Mouse (Mus musculus): ENCODE measurements around the gene Nxn. TPM values are rescaled to one million over a fixed set of nuclear protein-coding genes. Genes with fewer than 3 reads are reported as not detected.
A peak's percentile ranks its signal among the peaks of the same experiment; 100 is the strongest.

Gene Nxn
- total and polyA plus RNA-seq, 2 experiments from 2014 or later, result 10.6 to 50.7 TPM

DNA sequence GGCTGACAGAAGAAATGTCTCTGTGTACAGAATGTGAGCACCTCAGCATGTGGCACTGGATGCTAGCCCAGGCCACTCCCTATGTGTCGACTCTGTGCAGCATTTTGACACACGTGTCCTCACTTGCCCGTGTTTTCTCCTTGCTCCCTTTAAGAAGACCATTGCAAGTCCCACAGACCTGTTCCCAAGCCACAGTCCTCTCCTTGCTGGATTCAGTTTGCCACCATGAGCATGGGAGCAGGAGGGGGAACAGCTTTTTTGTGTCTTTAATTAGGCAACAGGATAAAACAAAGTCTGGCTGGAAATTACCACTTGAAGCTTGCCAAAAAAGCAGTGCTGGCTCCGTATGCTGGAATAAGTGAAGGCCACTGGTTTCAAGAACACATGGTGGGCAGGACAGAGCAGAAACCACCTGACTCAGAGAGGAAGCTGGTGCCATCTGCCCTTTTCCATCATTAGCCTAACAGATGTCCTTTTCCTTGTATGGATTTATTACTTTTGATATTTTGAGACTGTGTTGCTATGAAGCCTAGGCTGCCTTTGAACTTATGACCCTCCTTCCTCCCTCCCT, 143.4 kb downstream of the Nxn start:
- no peak for ATAC-seq (ENCODE audit: insufficient read depth, low read depth)
- Histone ChIP-seq H3K4me2 (ENCODE audit: low read depth, low read length) (no peak overlapping the region), H3K9ac (replicated peaks; ENCODE audit: low read depth, low read length) (no peak overlapping the region), H3K4me3 (ENCODE audit: low read depth, low read length) (no peak overlapping the region), H3K9me3 (replicated peaks; ENCODE audit: control insufficient read depth, low read length) (no peaks in the 10 kb centered on the region), H3K36me3 (replicated peaks; ENCODE audit: control insufficient read depth, insufficient read depth, low read length) (peaks cover 16% of the 10 kb centered on the region; the same call in 1 of the 2 replicates), H3K27ac (ENCODE audit: low read depth) (no peak overlapping the region), H3K27me3 (ENCODE audit: control insufficient read depth, insufficient read depth, low read length) (no peaks in the 10 kb centered on the region), H3K4me1 (ENCODE audit: control insufficient read depth, insufficient read depth) (no peaks in the 10 kb centered on the region)
- no peak for DNase-seq (ENCODE audit: low spot score)
- 67% methylated on average over 4 of the region's 4 CpGs for WGBS
- TF ChIP-seq EP300 (IDR thresholded peaks at IDR 0.05; ENCODE audit: low read depth), result no peak
- no peak for TF ChIP-seq CTCF (IDR thresholded peaks at IDR 0.05; ENCODE audit: low read depth)

DNA sequence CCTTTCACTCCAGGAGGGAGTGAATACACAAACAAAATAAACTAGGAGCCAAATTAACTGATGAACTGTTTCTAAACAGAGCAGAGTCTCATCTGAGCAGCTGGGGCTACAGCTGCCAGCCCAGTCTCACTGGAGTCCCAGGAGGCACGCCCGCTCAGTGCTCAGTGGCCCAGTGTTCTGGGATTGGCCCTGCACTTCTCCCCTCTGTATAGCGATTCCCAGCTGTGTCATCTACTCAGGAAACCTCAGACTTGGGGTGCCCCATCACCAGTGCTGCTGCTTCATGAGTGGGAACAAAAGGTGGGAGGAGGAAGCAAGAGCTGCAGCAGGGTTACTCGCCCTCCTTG, 145.0 kb downstream of the Nxn start:
- no peak for DNase-seq (ENCODE audit: low spot score)
- Histone ChIP-seq H3K4me3 (ENCODE audit: low read depth, low read length) (no peak overlapping the region), H3K9ac (replicated peaks; ENCODE audit: low read depth, low read length) (0 out of 2 replicates have a peak overlapping the region, but pooled peaks have one; percentile 4), H3K36me3 (replicated peaks; ENCODE audit: control insufficient read depth, insufficient read depth, low read length) (peaks cover 23% of the 10 kb centered on the region), H3K27me3 (ENCODE audit: control insufficient read depth, insufficient read depth, low read length) (no peaks in the 10 kb centered on the region), H3K4me1 (ENCODE audit: control insufficient read depth, insufficient read depth) (no peaks in the 10 kb centered on the region), H3K27ac (ENCODE audit: low read depth) (no peak overlapping the region), H3K9me3 (replicated peaks; ENCODE audit: control insufficient read depth, low read length) (no peaks in the 10 kb centered on the region), H3K4me2 (ENCODE audit: low read depth, low read length) (no peak overlapping the region)
- WGBS, result 78% methylated on average over 4 of the region's 4 CpGs
- TF ChIP-seq CTCF (IDR thresholded peaks at IDR 0.05; ENCODE audit: low read depth) (no peak), EP300 (IDR thresholded peaks at IDR 0.05; ENCODE audit: low read depth) (no peak)
- ATAC-seq (ENCODE audit: insufficient read depth, low read depth), result no peak

DNA sequence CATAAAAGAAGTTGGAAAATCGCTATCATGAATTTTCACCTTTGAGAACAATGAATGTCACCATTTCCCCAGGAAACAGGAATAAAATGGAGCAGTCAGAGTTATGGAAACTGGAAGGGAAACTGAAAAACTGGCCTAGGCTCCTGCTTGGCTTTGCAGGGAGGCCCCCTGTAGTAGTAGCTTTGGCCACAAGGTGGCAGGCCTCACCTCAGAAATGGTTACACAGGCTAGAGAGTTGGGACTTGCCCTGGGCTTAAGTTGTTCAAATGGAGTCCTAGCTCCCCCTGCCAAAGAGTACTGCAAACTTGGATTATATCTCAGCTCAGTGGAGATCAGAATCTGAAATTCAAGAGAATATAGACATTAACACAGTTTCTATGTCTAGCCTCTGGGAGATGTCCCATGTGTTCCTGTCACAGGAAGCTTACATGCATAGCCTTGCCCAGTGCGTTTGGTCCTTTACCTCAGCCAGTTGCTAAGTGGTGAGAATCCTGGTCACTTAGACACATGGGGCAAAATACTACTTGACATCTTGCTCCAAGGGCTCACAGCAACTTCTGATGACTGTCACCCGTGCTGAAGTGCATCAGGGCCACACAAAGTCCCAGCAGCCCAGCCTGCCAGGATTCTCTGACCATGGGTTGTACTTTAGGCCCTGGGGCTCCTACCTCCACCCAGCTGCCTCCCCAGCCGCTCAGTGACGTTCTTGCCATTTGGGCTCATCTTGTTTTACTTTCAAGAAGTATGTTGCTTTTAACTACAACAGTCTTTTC, 145.6 kb downstream of the Nxn start:
- Histone ChIP-seq H3K36me3 (replicated peaks; ENCODE audit: control insufficient read depth, insufficient read depth, low read length) (peaks cover 29% of the 10 kb centered on the region), H3K9me3 (replicated peaks; ENCODE audit: control insufficient read depth, low read length) (no peaks in the 10 kb centered on the region), H3K27ac (ENCODE audit: low read depth) (no peak overlapping the region), H3K27me3 (ENCODE audit: control insufficient read depth, insufficient read depth, low read length) (no peaks in the 10 kb centered on the region), H3K4me2 (ENCODE audit: low read depth, low read length) (no peak overlapping the region), H3K4me1 (ENCODE audit: control insufficient read depth, insufficient read depth) (no peaks in the 10 kb centered on the region), H3K9ac (replicated peaks; ENCODE audit: low read depth, low read length) (no peak overlapping the region), H3K4me3 (ENCODE audit: low read depth, low read length) (no peak overlapping the region)
- DNase-seq (ENCODE audit: low spot score) (peak; percentile 71), ATAC-seq (ENCODE audit: insufficient read depth, low read depth) (peak; percentile 84)
- 40% methylated on average over 5 of the region's 5 CpGs for WGBS
- TF ChIP-seq EP300 (IDR thresholded peaks at IDR 0.05; ENCODE audit: low read depth) (no peak), CTCF (IDR thresholded peaks at IDR 0.05; ENCODE audit: low read depth) (peak; percentile 92)

DNA sequence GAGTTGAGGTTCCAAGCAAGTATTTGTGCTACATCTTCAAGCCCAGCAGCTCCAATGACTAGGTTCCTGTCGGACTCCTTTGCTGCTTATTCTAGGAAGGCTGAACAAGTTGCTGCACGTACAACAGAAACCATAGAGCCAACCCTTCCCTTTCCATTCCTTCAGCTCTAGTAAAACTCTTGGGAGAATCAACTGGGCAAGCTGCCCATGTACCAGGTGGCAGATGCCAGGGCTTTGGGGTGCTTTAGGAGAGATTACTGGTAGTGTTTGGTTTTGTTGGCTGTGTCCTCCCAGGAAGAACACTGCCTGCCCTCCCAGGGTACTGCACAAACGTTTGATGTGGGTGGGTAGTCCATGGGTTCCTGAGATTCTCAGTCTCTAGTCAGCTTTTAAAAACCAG, 146.9 kb downstream of the Nxn start:
- peaks cover 33% of the 10 kb centered on the region for H3K36me3 ChIP-seq (replicated peaks; ENCODE audit: control insufficient read depth, insufficient read depth, low read length)
- no peak overlapping the region for H3K27ac ChIP-seq (ENCODE audit: low read depth)
- TF ChIP-seq EP300 (IDR thresholded peaks at IDR 0.05; ENCODE audit: low read depth), result no peak
- no peak for TF ChIP-seq CTCF (IDR thresholded peaks at IDR 0.05; ENCODE audit: low read depth)
- H3K27me3 ChIP-seq (ENCODE audit: control insufficient read depth, insufficient read depth, low read length), result no peaks in the 10 kb centered on the region
- H3K9me3 ChIP-seq (replicated peaks; ENCODE audit: control insufficient read depth, low read length), result no peaks in the 10 kb centered on the region
- DNase-seq (ENCODE audit: low spot score) (no peak), ATAC-seq (ENCODE audit: insufficient read depth, low read depth) (no peak)
- no peak overlapping the region for H3K4me2 ChIP-seq (ENCODE audit: low read depth, low read length)
- H3K9ac ChIP-seq (replicated peaks; ENCODE audit: low read depth, low read length), result no peak overlapping the region
- WGBS, result 53% methylated on average over 3 of the region's 3 CpGs
- H3K4me1 ChIP-seq (ENCODE audit: control insufficient read depth, insufficient read depth), result no peaks in the 10 kb centered on the region
- no peak overlapping the region for H3K4me3 ChIP-seq (ENCODE audit: low read depth, low read length)

DNA sequence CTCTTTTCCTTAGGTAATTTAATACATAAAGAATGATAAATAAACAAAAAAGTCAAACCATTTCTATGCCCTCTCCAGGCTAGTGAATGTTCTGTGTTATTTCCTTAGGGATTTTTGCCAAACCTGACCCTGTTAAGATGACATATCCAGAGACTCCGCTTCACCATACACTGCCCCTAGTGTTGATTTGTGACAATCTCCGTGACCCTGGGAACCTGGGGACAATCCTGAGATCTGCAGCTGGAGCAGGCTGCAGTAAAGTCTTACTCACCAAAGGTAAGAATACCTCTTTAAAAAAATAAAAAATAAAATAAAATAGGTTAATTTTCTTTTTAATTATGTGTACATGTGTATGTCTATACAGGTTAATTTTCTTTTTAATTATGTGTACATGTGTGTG, 151.7 kb downstream of the Nxn start:
- DNase-seq (ENCODE audit: low spot score) (no peak), ATAC-seq (ENCODE audit: insufficient read depth, low read depth) (no peak)
- Histone ChIP-seq H3K4me2 (ENCODE audit: low read depth, low read length) (no peak overlapping the region), H3K36me3 (replicated peaks; ENCODE audit: control insufficient read depth, insufficient read depth, low read length) (peaks cover 38% of the 10 kb centered on the region), H3K9ac (replicated peaks; ENCODE audit: low read depth, low read length) (no peak overlapping the region), H3K4me3 (ENCODE audit: low read depth, low read length) (no peak overlapping the region), H3K4me1 (ENCODE audit: control insufficient read depth, insufficient read depth) (peaks cover 19% of the 10 kb centered on the region), H3K9me3 (replicated peaks; ENCODE audit: control insufficient read depth, low read length) (no peaks in the 10 kb centered on the region), H3K27me3 (ENCODE audit: control insufficient read depth, insufficient read depth, low read length) (no peaks in the 10 kb centered on the region), H3K27ac (ENCODE audit: low read depth) (no peak overlapping the region)
- TF ChIP-seq EP300 (IDR thresholded peaks at IDR 0.05; ENCODE audit: low read depth) (no peak), CTCF (IDR thresholded peaks at IDR 0.05; ENCODE audit: low read depth) (0 out of 2 replicates have a peak, but pooled peaks have one; percentile 5)
- 49% methylated on average over 2 of the region's 2 CpGs for WGBS

Measured in heart, postnatal 0 days (tissue).